Mouse (Mus musculus): ENCODE data around the gene Cmpk2. TPM values are rescaled to one million over a fixed set of nuclear protein-coding genes. Genes with fewer than 3 reads are reported as not detected.

Cmpk2 gene
- 5.1 and 7.1 TPM in 2 replicates for polyA plus RNA-seq (2012; ENCODE audit: low replicate concordance)

GRCm38 (mm10) chr12:26469098-26470041 is at the start of gene Cmpk2:
Cmpk2 (plus strand) TSS chr12:26469204.

DNA sequence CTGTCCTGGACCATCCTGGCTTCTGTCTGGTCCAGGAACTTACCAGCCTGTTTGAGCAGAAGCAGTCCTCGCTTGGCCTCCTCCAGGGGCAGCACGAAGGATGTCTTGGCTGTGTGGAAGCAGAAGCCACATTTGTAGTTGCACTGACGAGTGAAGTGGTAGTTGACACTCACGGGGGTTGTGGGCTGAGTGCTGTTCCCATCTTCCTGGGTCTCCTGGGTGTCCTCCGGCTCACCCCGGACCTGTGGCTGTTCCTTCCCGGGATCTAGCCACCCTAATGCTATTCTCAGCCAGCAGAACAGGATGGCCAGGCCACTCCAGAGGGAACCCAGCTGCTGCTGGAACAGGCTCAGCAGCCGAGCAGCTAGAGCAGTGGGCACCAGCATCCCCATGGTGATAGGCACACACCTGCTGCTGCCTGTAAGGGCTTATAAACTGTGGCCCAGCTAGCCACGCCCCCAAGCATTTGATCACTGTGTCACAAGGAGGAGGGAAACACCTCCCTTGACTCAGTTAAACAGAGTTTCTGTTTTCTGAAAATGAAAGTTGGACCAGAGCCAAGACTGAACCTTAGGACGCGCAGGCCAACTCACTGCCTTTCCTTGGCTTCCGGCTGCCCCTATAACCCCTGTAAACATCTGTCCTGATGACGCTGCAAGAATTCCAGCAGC is 12.8 kb upstream of the Cmpk2 start, which contains the start of gene Rsad2:
TSS of gene Rsad2 (minus strand) at position 425 of the 671 bp plus-strand sequence.

Other genes with a start within 250 kb of the Cmpk2 start
- gene Rnf144a, start 54.0 kb upstream of the Cmpk2 start, polyA plus RNA-seq (2012; ENCODE audit: low replicate concordance), result 19.4 and 31.0 TPM in 2 replicates
- gene Rsad2, start 12.8 kb upstream of the Cmpk2 start, polyA plus RNA-seq (2012; ENCODE audit: low replicate concordance), result 8.6 and 28.7 TPM in 2 replicates

All from hematopoietic multipotent progenitor cell, adult 10-12 weeks (in vitro differentiated cells).